Mouse (Mus musculus) neural tube, embryonic 15.5 days (tissue): ENCODE results near the gene Vasp. TPM values are rescaled to one million over a fixed set of nuclear protein-coding genes. Genes with fewer than 3 reads are reported as not detected.

Experiments used
- ATAC-seq: fragments of 200-750 bp; cut with Nextera tagmentation; 2 replicates; pipeline ENCODE4 v1.8.0; 2017; ENCODE audit warnings: mild to moderate bottlenecking, moderate TSS enrichment, moderate library complexity; ENCODE audit not compliant: low FRiP score
- H3K27ac ChIP-seq: fragments of 300-500 bp; sonication (generic); replicated peaks from 2 replicates; pipeline ENCODE4 v1.5.1; 2015; ENCODE audit warnings: mild to moderate bottlenecking, inconsistent platforms
- H3K27me3 ChIP-seq: fragments of 300-500 bp; sonication (generic); replicated peaks from 2 replicates; pipeline ENCODE4 v1.6.1; 2015; ENCODE audit warnings: inconsistent platforms
- H3K36me3 ChIP-seq: fragments of 300-500 bp; sonication (generic); 2 replicates; pipeline ENCODE4 v1.6.1; 2015; ENCODE audit warnings: inconsistent platforms
- H3K4me1 ChIP-seq: fragments of 300-500 bp; sonication (generic); 2 replicates; pipeline ENCODE4 v1.6.1; 2015; ENCODE audit warnings: inconsistent platforms
- H3K4me2 ChIP-seq: fragments of 300-500 bp; sonication (generic); 2 replicates; pipeline ENCODE4 v1.6.1; 2015; ENCODE audit warnings: inconsistent platforms, mild to moderate bottlenecking, moderate library complexity
- H3K4me3 ChIP-seq: fragments of 300-500 bp; sonication (generic); replicated peaks from 2 replicates; pipeline ENCODE4 v1.5.1; 2015; ENCODE audit warnings: mild to moderate bottlenecking, inconsistent platforms
- H3K9ac ChIP-seq: fragments of 300-500 bp; sonication (generic); replicated peaks from 2 replicates; pipeline ENCODE4 v1.6.1; 2015; ENCODE audit warnings: mild to moderate bottlenecking, inconsistent platforms
- H3K9me3 ChIP-seq: fragments of 300-500 bp; sonication (generic); replicated peaks from 2 replicates; pipeline ENCODE4 v1.6.1; 2016; ENCODE audit warnings: inconsistent platforms
- WGBS: fragments of 180-500 bp; shearing (Covaris S2); methylation state at CpG from one replicate; pipeline ENCODE4 v1.1.7; 2015; ENCODE audit warnings: mixed read lengths; 5-methylcytosine and 5-hydroxymethylcytosine counted together
- polyA plus RNA-seq: library from polyadenylated mRNA; unstranded; fragments of >200 nt; fragmentation: Nextera tagmentation; extraction: Ambion mirVana; gene quantifications from 2 replicates; pipeline ENCODE4 v1.2.1, GENCODE M21; 2015

Vasp gene
- polyA plus RNA-seq, 1 experiment from 2014 or later, result 40.9 TPM

DNA sequence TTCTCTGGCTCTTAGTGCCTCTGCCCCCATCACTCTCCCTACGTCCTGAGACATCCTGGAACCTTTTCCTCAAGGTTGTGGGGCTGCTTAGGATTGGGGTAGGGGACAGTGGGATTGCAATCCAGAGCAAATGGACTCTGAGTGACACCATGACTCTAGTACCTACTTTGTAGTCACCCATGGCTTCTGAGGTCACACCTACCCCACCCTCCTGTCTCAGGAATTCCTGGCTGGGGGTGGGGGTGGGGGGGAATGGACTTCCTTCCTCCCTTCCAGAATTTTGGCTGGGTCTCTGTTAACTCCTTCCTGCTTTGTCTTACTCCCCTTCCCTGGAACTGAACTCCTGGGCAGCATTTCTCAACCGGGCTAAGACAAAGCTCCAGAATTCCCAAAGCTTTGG is 58.2 kb downstream of the Vasp start:
- 59% methylated on average over 2 of the region's 2 CpGs for WGBS
- Histone ChIP-seq H3K4me2 (peak overlapping the region; percentile 91), H3K4me1 (peaks cover 13% of the 10 kb centered on the region), H3K27me3 (peaks cover 15% of the 10 kb centered on the region; the same call in 1 of the 2 replicates), H3K9ac (no peak overlapping the region), H3K36me3 (no peaks in the 10 kb centered on the region), H3K27ac (no peak overlapping the region), H3K9me3 (no peaks in the 10 kb centered on the region), H3K4me3 (peak overlapping the region; percentile 51)
- ATAC-seq, result no peak

DNA sequence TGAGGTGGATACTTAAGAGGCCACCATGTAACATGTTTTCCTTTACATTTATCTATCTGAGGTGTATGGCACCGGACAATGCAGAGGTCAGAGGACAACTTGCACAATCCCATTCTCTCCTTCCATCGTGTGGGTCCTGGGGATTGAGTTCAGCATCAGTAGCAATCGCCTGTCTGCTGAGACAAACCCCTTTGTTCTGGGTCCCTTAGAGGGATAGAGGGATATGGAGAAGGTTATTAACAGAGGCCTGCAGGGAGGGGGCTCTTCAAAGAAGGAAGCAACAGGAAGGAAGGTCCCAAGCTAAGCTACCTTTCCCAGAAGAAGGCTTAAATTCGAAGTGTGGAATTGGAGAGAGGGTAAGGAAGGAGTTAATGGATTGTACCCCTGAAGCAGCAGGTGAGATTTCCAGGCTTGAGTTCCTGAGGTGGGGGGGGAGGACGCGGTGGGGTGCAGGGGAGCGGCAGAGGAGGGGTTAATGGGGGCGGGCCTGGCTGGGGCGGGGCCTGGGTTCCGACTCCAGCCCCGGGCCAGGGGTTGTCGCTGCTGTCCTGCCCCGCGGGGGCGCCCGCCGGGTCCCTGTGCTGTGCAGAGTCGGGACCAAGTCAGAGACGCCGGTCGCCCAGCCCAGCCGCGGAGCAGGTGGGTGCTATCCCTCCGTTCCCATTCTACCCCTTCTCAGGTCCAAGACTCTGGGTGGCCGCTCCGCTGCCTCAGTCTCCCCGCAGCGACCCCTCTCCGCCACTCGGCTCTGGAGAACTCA is 59.4 kb downstream of the Vasp start, which contains the start of gene Gpr4:
Gpr4 (plus strand) TSS at position 543 of the 760 bp plus-strand sequence.
- H3K4me3 ChIP-seq, result peak within 1 kb of the TSS; percentile 51
- H3K9me3 ChIP-seq, result no peaks in the 10 kb centered on the region
- peaks cover 15% of the 10 kb centered on the region; the same call in 1 of the 2 replicates for H3K27me3 ChIP-seq
- H3K4me1 ChIP-seq, result peaks cover 13% of the 10 kb centered on the region
- H3K4me2 ChIP-seq, result peak within 1 kb of the TSS; percentile 91
- peak; percentile 75 for ATAC-seq
- 2% methylated on average over 28 of the region's 30 CpGs for WGBS
- H3K36me3 ChIP-seq, result no peaks in the 10 kb centered on the region
- no peak within 1 kb of the TSS for H3K27ac ChIP-seq
- peak within 1 kb of the TSS; percentile 52 for H3K9ac ChIP-seq

DNA sequence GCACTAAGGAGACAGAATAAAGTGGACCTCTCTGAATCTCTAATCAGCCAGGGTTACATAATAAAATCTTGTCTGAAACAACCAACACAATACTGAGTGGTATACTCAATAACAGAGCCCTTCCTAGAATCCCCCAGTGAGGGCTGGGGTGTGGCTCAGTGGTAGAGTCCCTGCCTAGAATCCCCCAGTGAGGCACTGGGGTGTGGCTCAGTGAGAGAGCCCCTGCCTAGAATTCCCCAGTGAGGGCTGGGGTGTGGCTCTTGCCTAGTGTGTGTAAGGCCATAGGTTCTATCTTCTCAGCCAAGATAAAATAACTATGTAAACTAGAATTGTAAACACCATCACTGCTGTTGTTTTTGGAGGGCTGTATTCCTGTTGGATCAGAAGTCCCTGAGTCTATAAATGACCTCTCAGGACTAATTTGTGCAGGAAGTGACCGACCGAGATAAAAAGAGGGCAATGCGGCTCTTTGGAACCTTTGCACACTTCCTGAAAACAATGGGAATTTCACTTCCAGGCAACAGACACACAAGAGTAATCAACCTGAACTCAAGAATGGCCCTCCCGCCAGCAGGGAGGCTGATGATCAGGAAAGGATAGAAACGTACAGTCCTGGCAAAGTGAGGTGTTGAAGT is 60.5 kb downstream of the Vasp start:
- Histone ChIP-seq H3K4me3 (no peak overlapping the region), H3K4me2 (no peak overlapping the region), H3K4me1 (peaks cover 13% of the 10 kb centered on the region), H3K9me3 (no peaks in the 10 kb centered on the region), H3K9ac (no peak overlapping the region), H3K27me3 (peaks cover 12% of the 10 kb centered on the region; the same call in 1 of the 2 replicates), H3K27ac (no peak overlapping the region), H3K36me3 (peaks cover under 1% of the 10 kb centered on the region; the same call in 1 of the 2 replicates)
- no peak for ATAC-seq
- 47% methylated on average over 5 of the region's 5 CpGs for WGBS

DNA sequence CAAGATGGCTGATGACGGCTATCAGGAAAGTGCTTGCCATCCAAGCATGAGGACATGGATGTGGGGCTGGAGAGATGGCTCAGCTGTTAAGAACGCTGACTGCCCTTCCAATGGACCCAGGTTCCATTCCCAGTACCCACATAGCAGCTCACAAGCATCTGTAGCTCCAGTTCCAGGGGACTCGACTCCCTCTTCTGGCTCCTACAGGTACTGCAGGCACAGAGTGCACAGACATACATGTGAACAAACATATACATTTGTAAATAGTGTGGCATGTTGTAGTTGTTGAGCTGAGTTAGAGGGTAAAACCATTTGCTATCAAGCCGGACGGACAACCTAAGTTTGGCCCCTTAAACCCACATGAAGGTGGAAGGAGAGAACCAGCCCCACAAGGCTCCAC is 61.6 kb downstream of the Vasp start:
- no peak overlapping the region for H3K27ac ChIP-seq
- no peak overlapping the region for H3K4me2 ChIP-seq
- H3K9me3 ChIP-seq, result no peaks in the 10 kb centered on the region
- peaks cover 12% of the 10 kb centered on the region; the same call in 1 of the 2 replicates for H3K36me3 ChIP-seq
- H3K9ac ChIP-seq, result no peak overlapping the region
- H3K4me3 ChIP-seq, result no peak overlapping the region
- no peak for ATAC-seq
- WGBS, result 92% methylated on average over 5 of the region's 5 CpGs
- H3K27me3 ChIP-seq, result peaks cover 12% of the 10 kb centered on the region; the same call in 1 of the 2 replicates
- peaks cover 13% of the 10 kb centered on the region for H3K4me1 ChIP-seq

DNA sequence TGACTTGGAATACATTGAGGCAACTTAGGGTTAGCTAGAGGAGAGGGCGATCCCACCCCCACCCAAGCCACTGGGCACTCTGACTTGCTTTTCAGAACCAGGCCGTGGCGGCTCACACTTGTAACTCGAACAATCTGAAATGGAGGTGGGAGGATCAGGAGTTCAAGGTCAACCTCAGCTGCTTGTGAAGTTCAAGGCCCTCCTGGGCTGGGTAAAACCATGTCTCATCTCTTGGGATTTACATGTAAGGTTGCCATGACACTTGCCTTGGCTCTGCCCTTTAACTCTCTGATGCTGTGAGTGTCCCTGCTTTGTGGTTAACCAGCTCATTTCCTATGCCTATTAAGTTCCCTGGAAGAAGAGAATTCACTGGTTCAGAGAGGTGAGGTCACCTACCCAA is 62.1 kb downstream of the Vasp start:
- H3K36me3 ChIP-seq, result peaks cover 17% of the 10 kb centered on the region
- no peak overlapping the region for H3K4me2 ChIP-seq
- ATAC-seq, result no peak
- no peaks in the 10 kb centered on the region for H3K9me3 ChIP-seq
- H3K4me3 ChIP-seq, result no peak overlapping the region
- 81% methylated on average over 4 of the region's 4 CpGs for WGBS
- peaks cover 12% of the 10 kb centered on the region; the same call in 1 of the 2 replicates for H3K27me3 ChIP-seq
- no peak overlapping the region for H3K9ac ChIP-seq
- H3K4me1 ChIP-seq, result peaks cover 13% of the 10 kb centered on the region
- H3K27ac ChIP-seq, result no peak overlapping the region

DNA sequence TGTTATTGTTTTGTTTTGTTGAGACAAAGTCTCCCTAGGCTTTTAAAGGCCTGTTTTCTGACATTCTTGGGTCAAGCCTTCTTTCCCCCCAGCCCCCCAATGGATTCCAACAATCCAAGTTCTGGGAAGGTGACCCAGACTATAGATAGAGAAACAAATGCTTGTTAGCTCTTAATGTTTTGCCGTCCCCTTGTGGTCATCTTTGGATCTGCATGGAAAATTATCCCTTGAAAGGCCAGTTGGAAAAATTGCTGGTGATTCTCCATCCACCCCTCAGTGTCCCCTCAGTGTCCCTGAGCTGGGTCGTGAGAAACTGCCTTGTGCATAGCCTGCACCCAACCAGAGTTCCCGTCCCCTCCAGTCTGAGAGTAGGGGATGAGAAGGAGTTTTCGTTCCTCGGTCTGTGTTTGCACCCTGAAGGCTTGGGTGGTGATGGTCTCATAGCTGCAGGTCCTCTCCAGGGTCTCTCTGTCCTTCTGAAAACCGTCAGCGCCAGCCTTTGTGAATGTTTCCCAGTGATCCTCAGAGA is 62.6 kb downstream of the Vasp start:
- Histone ChIP-seq H3K27ac (no peak overlapping the region), H3K9me3 (no peaks in the 10 kb centered on the region)
- ATAC-seq, result no peak

DNA sequence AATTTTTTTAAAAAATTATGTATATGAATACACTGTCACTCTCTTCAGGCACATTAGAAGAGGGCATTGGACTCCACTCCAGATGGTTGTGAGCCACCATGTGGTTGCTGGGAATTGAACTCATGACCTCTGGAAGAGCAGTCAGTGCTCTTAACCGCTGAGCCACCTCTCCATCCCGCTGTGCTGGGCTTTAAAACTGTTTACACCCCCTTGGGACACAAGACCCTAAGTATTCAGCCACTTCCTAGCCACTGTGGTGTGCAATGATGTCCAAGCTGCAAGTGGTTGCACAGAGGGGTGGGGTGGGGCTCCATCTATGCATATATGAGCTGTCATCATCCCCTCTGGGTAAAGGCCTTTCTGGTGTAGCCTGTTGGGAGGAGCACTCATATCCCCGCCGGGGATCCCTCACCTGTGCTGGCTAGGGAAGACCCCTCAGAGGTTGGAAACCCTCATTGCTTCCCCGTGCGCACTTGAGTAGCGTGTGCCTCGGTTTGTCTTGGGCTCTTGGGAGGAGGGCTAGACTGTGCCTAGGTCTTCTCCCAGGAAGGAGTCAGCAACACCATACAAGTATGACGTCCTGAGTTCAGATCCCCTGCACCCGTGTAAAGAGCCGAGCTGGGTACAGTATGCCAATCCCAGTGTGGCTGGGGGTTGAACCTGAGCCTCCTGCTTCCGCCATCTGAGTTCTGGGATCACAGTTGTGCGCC is 63.3 kb downstream of the Vasp start:
- H3K9ac ChIP-seq, result no peak overlapping the region
- H3K27ac ChIP-seq, result no peak overlapping the region
- no peak for ATAC-seq
- peaks cover 26% of the 10 kb centered on the region for H3K36me3 ChIP-seq
- H3K4me2 ChIP-seq, result no peak overlapping the region
- no peaks in the 10 kb centered on the region for H3K9me3 ChIP-seq
- peaks cover 12% of the 10 kb centered on the region; the same call in 1 of the 2 replicates for H3K27me3 ChIP-seq
- peaks cover 13% of the 10 kb centered on the region for H3K4me1 ChIP-seq
- H3K4me3 ChIP-seq, result no peak overlapping the region
- 84% methylated on average over 13 of the region's 13 CpGs for WGBS

More for the DNA sequence above, 62.6 kb downstream of the Vasp start:
- 59% methylated on average over 7 of the region's 7 CpGs for WGBS
- H3K9ac ChIP-seq, result no peak overlapping the region
- peaks cover 12% of the 10 kb centered on the region; the same call in 1 of the 2 replicates for H3K27me3 ChIP-seq
- H3K4me3 ChIP-seq, result no peak overlapping the region
- H3K4me2 ChIP-seq, result no peak overlapping the region
- peaks cover 13% of the 10 kb centered on the region for H3K4me1 ChIP-seq
- H3K36me3 ChIP-seq, result peaks cover 22% of the 10 kb centered on the region

Other genes starting within 250 kb of the Vasp start
- gene Foxa3, start 248.3 kb downstream of the Vasp start, polyA plus RNA-seq, result 0.31 and 1.3 TPM in 2 replicates
- 26.4 and 28.3 TPM in 2 replicates for gene Sympk, start 247.4 kb downstream of the Vasp start, polyA plus RNA-seq
- 0.24 TPM in 1 of 2 replicates, not detected in the other for gene Rsph6a, start 217.1 kb downstream of the Vasp start, polyA plus RNA-seq
- gene Dmwd, start 195.6 kb downstream of the Vasp start, polyA plus RNA-seq, result 30.3 and 35.8 TPM in 2 replicates
- gene Dmpk, start 188.0 kb downstream of the Vasp start, polyA plus RNA-seq, result 10.0 and 14.9 TPM in 2 replicates
- 1.8 and 3.1 TPM in 2 replicates for gene Six5, start 177.2 kb downstream of the Vasp start, polyA plus RNA-seq
- gene Gm4969, start 153.4 kb downstream of the Vasp start, polyA plus RNA-seq, result 7.5 and 8.2 TPM in 2 replicates
- 15.5 and 17.0 TPM in 2 replicates for gene Fbxo46, start 152.0 kb downstream of the Vasp start, polyA plus RNA-seq
- 21.7 and 24.5 TPM in 2 replicates for gene Qpctl, start 122.5 kb downstream of the Vasp start, polyA plus RNA-seq
- 122 and 124 TPM in 2 replicates for gene Snrpd2, start 122.1 kb downstream of the Vasp start, polyA plus RNA-seq
- 1.2 and 2.1 TPM in 2 replicates for gene Gipr, start 105.7 kb downstream of the Vasp start, polyA plus RNA-seq
- gene Eml2, start 95.4 kb downstream of the Vasp start, polyA plus RNA-seq, result 11.6 and 13.3 TPM in 2 replicates
- gene Gpr4, start 59.3 kb downstream of the Vasp start, polyA plus RNA-seq, result 3.1 and 3.3 TPM in 2 replicates
- gene Opa3, start 43.5 kb downstream of the Vasp start, polyA plus RNA-seq, result 37.8 and 37.9 TPM in 2 replicates
- gene Ppm1n, start 8.2 kb upstream of the Vasp start, polyA plus RNA-seq, result 1.3 TPM in 2 replicates
- 105 and 121 TPM in 2 replicates for gene Rtn2, start 10.8 kb upstream of the Vasp start, polyA plus RNA-seq
- gene Fosb, start 38.2 kb upstream of the Vasp start, polyA plus RNA-seq, result 0.09 and 0.18 TPM in 2 replicates
- 78.5 and 93.5 TPM in 2 replicates for gene Ercc1, start 73.0 kb upstream of the Vasp start, polyA plus RNA-seq
- gene Cd3eap, start 87.7 kb upstream of the Vasp start, polyA plus RNA-seq, result 22.2 and 23.0 TPM in 2 replicates
- 1.9 and 2.1 TPM in 2 replicates for gene Ppp1r13l, start 87.9 kb upstream of the Vasp start, polyA plus RNA-seq
- gene Ercc2, start 110.2 kb upstream of the Vasp start, polyA plus RNA-seq, result 21.6 and 22.2 TPM in 2 replicates
- 1.2 and 4.0 TPM in 2 replicates for gene Klc3, start 132.3 kb upstream of the Vasp start, polyA plus RNA-seq
- gene Ckm, start 133.0 kb upstream of the Vasp start, polyA plus RNA-seq, result 16.6 and 38.6 TPM in 2 replicates
- gene Mark4, start 187.0 kb upstream of the Vasp start, polyA plus RNA-seq, result 15.4 and 16.5 TPM in 2 replicates
- 1.5 and 1.8 TPM in 2 replicates for gene Exoc3l2, start 191.5 kb upstream of the Vasp start, polyA plus RNA-seq
- gene Bloc1s3, start 236.6 kb upstream of the Vasp start, polyA plus RNA-seq, result 3.9 and 5.0 TPM in 2 replicates
- 39.2 and 58.6 TPM in 2 replicates for gene Trappc6a, start 236.6 kb upstream of the Vasp start, polyA plus RNA-seq
- gene Nkpd1, start 246.0 kb upstream of the Vasp start, polyA plus RNA-seq, result 1.2 and 1.5 TPM in 2 replicates